Mouse (Mus musculus) forebrain, embryonic 12.5 days (tissue): Measurements from ENCODE around the gene Rps3a1. TPM values are rescaled to one million over a fixed set of nuclear protein-coding genes. Genes with fewer than 3 reads are reported as not detected.
"Not testable (repeated sequence)": the region's sequence is repeated elsewhere in the genome, so short reads cannot be mapped to it uniquely, and the experiment has no call there.

Source experiments
- ATAC-seq: fragments of 200-750 bp; cut with Nextera tagmentation; 2 replicates; pipeline ENCODE4 v1.8.0; 2017; ENCODE audit warnings: moderate TSS enrichment; ENCODE audit not compliant: low FRiP score
- H3K27ac ChIP-seq: fragments of 300-500 bp; sonication (generic); 2 replicates; pipeline ENCODE4 v1.5.1; 2016; ENCODE audit warnings: mild to moderate bottlenecking
- H3K27me3 ChIP-seq: fragments of 300-500 bp; sonication (generic); 2 replicates; pipeline ENCODE4 v1.6.1; 2016; ENCODE audit warnings: mild to moderate bottlenecking
- H3K36me3 ChIP-seq: fragments of 300-500 bp; sonication (generic); replicated peaks from 2 replicates; pipeline ENCODE4 v1.6.1; 2016; ENCODE audit warnings: mild to moderate bottlenecking
- H3K4me1 ChIP-seq: fragments of 300-500 bp; sonication (generic); 2 replicates; pipeline ENCODE4 v1.6.1; 2016
- H3K4me2 ChIP-seq: fragments of 300-500 bp; sonication (generic); 2 replicates; pipeline ENCODE4 v1.6.1; 2016; ENCODE audit warnings: mild to moderate bottlenecking, moderate library complexity
- H3K4me3 ChIP-seq: fragments of 300-500 bp; sonication (generic); replicated peaks from 2 replicates; pipeline ENCODE4 v1.5.1; 2016; ENCODE audit warnings: mild to moderate bottlenecking
- H3K9ac ChIP-seq: fragments of 300-500 bp; sonication (generic); 2 replicates; pipeline ENCODE4 v1.6.1; 2016; ENCODE audit warnings: mild to moderate bottlenecking
- H3K9me3 ChIP-seq: fragments of 300-500 bp; sonication (generic); 2 replicates; pipeline ENCODE4 v1.6.1; 2016
- WGBS: fragments of 180-500 bp; shearing (Covaris S2); methylation state at CpG from one replicate; pipeline ENCODE4 v1.1.7; 2016; 5-methylcytosine and 5-hydroxymethylcytosine counted together
- polyA plus RNA-seq: library from polyadenylated mRNA; unstranded; fragments of >200 nt; fragmentation: Nextera tagmentation; extraction: Ambion mirVana; gene quantifications from 2 replicates; pipeline ENCODE4 v1.2.1, GENCODE M21; 2016

Rps3a1 gene
- polyA plus RNA-seq, 1 experiment from 2014 or later: 915 TPM

DNA sequence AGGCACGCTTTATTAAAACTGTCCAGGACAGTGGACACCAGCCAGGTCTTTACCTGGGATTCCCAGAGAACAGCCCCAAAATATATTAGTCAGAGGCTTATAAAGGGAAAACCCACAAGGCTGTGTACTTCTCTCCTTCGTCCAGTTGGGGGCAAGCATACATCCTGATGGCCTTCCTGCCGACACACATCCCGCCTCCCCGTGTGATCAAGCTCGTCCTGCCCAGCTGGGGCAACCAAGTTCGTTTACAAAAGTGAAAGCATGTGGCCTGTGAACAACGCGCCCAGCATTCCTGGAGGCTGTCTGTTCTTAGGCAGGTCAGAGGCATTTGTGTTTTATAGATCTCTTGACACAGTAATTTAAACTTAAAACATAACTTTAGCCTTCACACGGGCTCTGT lies 32.4 kb downstream of the Rps3a1 start:
- 32% methylated on average over 10 of the region's 10 CpGs for WGBS
- no peak overlapping the region for H3K4me3 ChIP-seq
- H3K4me1 ChIP-seq: 0 out of 2 replicates have a peak, but pooled peaks cover 13% of the 10 kb centered on the region
- H3K36me3 ChIP-seq: no peaks in the 10 kb centered on the region
- no peaks in the 10 kb centered on the region for H3K27me3 ChIP-seq
- no peak for ATAC-seq
- no peaks in the 10 kb centered on the region for H3K9me3 ChIP-seq
- H3K9ac ChIP-seq: no peak overlapping the region
- H3K27ac ChIP-seq: no peak overlapping the region
- no peak overlapping the region for H3K4me2 ChIP-seq

DNA sequence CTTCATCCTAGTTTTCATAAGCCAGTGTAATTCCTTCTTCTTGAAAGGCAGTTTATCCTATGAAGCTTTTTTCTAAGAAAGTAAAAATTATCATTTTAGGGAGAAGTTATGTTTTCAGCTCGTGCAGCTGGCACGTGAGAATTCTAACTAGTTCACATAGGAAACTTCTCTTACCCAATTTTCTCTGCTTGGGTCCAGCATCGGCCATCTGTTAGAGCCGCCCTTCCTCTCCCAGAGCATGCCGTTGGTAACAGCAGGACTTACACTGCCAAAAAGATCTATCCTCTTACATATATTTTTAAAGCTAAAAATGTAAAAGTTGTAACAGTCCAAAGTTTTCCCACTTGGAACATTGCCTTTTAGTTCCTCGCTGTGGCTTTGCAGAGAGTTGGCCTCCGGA lies 33.4 kb downstream of the Rps3a1 start:
- 92% methylated on average over 7 of the region's 7 CpGs for WGBS
- Histone ChIP-seq H3K4me3 (no peak overlapping the region), H3K36me3 (no peaks in the 10 kb centered on the region), H3K4me1 (0 out of 2 replicates have a peak, but pooled peaks cover 13% of the 10 kb centered on the region), H3K27me3 (no peaks in the 10 kb centered on the region), H3K4me2 (no peak overlapping the region), H3K9me3 (no peaks in the 10 kb centered on the region), H3K27ac (no peak overlapping the region), H3K9ac (no peak overlapping the region)
- no peak for ATAC-seq

DNA sequence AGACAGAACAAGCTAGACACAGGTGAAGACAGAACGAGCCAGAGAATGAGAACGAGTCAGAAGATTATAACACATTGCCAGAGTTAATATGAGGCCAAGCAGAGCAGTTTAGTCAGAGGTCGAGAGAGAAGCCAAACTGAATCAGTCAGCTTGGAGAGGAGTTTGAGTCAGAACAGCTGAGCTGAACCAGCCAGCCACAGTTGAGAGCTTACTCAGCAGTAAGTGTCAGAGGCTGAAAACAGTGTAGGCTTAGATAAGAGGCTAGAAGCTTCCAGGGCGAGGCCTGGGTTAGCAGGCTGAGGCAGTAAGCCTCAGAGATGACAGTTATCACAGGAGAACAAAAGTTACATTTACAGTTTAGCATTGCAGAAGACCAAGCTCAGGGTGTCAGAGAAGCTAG lies 33.9 kb downstream of the Rps3a1 start:
- H3K9ac ChIP-seq: no peak overlapping the region
- no peak overlapping the region for H3K4me2 ChIP-seq
- 90% methylated on average over 4 of the region's 4 CpGs for WGBS
- no peak for ATAC-seq
- no peaks in the 10 kb centered on the region for H3K9me3 ChIP-seq
- H3K27ac ChIP-seq: no peak overlapping the region
- H3K4me3 ChIP-seq: no peak overlapping the region
- no peaks in the 10 kb centered on the region for H3K27me3 ChIP-seq
- no peaks in the 10 kb centered on the region for H3K36me3 ChIP-seq
- H3K4me1 ChIP-seq: 0 out of 2 replicates have a peak, but pooled peaks cover 13% of the 10 kb centered on the region

DNA sequence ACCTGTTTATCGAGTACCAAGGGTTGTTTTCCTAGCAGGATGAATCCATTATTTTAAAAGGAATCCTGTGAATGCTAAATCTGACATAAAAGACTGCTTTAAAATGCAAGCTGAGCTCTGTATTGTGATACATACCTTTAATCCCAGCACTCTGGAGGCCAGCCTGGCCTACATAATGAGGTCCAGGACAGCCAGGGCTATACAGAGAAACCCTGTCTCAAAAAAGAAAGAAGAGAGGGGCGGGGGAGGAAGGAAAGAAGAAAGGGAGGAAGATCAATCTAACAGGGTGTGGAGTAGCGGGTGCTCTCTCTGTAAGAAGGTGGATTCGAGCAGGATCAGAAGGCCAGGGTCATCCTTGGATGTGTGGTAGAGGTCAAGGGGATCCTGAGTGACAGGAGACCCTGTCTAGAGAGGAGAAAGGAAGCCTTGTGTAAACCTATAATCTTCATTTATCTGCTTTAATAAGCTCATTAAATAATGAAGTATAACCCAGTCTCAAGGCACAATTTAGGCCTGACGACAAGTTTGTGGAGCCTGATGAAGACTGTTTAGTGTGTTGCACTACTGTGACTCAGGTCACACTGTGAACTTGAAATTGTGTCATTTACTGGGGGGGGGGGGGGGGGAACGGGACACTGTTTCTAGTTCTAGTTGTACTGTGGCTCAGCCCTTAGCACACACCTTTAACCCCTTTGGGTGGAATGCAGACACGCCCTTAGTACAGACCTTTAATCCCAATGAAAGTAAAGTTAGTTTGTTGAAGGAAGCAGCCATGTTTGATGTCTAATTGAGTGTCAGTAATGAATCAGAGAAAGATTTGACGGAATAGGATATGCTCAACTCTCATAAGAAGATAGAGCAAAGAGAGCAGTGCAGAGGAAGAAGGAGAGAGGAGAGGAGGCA lies 34.6 kb downstream of the Rps3a1 start:
- WGBS: 53% methylated on average over 8 of the region's 8 CpGs
- ATAC-seq: no peak
- Histone ChIP-seq H3K27me3 (no peaks in the 10 kb centered on the region), H3K4me1 (0 out of 2 replicates have a peak, but pooled peaks cover 13% of the 10 kb centered on the region), H3K4me2 (no peak overlapping the region), H3K36me3 (no peaks in the 10 kb centered on the region), H3K27ac (no peak overlapping the region), H3K9ac (no peak overlapping the region), H3K9me3 (no peaks in the 10 kb centered on the region), H3K4me3 (no peak overlapping the region)

DNA sequence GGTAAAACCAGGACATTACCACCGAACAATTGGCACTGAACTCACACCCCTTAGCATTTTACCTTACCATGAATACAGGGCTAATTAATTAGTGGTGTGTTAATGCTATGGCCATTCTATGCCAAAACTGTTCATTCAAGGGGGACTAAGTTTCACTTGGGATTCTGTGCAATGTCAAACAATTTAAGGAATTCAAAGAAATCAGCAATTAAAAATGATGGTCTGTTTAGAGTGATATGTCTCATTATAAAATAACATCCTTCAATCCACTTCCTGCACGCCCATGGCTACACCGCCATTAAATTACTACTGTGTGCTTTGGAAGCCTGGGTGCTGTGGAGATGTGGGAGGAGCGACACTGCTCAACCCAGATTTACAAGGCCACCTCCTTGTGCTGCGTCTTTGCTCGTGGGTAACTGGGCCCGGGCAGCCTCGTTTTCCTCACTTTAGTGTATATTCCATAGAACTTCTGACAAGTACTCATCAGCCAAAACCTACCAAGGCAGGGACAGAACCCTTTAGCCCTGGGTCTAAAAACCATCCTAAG lies 36.3 kb downstream of the Rps3a1 start:
- ATAC-seq: no peak
- Histone ChIP-seq H3K36me3 (no peaks in the 10 kb centered on the region), H3K9ac (no peak overlapping the region), H3K27ac (no peak overlapping the region), H3K27me3 (no peaks in the 10 kb centered on the region), H3K4me3 (no peak overlapping the region), H3K9me3 (no peaks in the 10 kb centered on the region), H3K4me1 (0 out of 2 replicates have a peak, but pooled peaks cover 13% of the 10 kb centered on the region), H3K4me2 (no peak overlapping the region)
- WGBS: 78% methylated on average over 8 of the region's 8 CpGs

DNA sequence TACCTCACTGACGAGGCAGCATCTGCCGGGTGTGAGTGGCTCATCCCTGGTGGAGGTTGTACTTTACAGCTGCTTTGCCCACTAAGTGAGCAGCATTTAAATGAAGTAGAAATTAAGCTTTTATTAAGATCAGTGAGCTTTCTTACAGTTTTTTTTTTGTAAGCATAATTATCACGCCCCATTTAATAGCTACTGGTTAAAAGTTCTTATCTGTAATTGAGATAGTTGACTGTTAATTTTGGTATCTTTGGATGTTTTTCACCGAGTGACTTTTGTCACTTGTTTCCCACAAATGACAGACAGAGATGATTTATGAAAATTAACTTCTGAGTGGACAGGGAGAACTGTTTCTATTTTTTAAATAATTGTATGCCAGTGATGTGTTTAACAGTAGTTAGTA lies 37.6 kb downstream of the Rps3a1 start:
- no peaks in the 10 kb centered on the region for H3K9me3 ChIP-seq
- ATAC-seq: no peak
- no peaks in the 10 kb centered on the region for H3K36me3 ChIP-seq
- WGBS: 80% methylated on average over 4 of the region's 4 CpGs
- no peak overlapping the region for H3K4me2 ChIP-seq
- no peak overlapping the region for H3K27ac ChIP-seq
- no peak overlapping the region for H3K4me3 ChIP-seq
- no peaks in the 10 kb centered on the region for H3K27me3 ChIP-seq
- no peak overlapping the region for H3K9ac ChIP-seq
- H3K4me1 ChIP-seq: 0 out of 2 replicates have a peak, but pooled peaks cover 10% of the 10 kb centered on the region

DNA sequence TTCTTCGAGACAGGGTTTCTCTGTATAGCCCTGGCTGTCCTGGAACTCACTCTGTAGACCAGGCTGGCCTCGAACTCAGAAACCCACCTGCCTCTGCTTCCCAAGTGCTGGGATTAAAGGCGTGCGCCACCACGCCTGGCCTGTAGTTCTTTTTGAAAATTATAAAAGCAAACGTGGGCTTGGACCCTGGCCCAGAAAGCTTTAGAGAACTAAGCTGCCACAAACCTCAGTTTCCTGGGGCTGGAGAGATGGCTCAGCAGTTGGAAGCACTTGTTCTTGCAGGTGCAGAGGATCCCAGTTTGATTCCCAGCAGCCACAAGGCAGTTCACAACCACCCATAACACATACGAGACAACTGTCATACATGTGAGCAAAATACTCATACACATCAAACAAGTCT lies 38.1 kb downstream of the Rps3a1 start:
- not testable (repeated sequence) for H3K36me3 ChIP-seq, H3K9me3 ChIP-seq, H3K27ac ChIP-seq, H3K4me3 ChIP-seq, H3K4me1 ChIP-seq, H3K9ac ChIP-seq, H3K27me3 ChIP-seq, ATAC-seq, H3K4me2 ChIP-seq
- 87% methylated on average over 7 of the region's 7 CpGs for WGBS

DNA sequence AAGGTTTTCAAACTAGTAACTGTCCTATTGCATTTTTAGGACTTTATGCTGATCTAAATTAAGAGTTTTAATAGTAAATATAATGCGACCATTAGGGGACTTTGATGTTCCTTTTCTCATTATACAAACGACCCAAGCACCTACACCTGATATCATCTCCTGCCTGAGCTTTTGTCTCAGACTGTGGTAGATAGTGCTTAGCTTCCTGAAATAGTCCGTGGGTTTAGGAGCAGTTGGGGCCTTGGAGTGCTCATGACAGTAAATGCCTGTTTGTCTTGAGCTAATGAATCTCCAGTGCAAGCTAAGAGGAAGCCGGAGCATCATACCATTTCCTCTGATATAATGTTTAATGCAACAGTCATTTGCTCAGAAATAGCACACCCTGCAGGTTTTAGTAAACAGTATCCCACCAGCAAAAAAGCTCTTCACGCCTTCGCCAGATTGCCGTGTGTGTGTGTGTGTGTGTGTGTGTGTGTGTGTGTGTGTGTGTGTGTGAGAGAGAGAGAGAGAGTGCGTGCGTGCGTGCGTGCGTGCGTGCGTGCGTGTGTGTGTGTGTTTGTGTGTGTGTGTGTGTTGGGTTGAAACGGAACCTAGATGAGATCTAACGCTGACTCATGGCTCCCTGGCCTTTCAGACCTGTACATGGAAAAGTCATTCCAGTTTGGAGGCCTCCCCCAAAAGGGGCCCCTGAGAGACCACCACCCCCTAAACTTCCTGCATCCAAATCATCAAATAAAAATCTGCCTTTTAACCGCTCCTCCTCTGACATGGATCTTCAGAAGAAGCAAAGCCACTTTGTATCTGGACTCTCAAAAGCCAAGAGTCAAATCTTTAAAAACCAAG lies 38.8 kb downstream of the Rps3a1 start:
- H3K4me3 ChIP-seq: no peak overlapping the region
- no peaks in the 10 kb centered on the region for H3K9me3 ChIP-seq
- 84% methylated on average over 8 of the region's 18 CpGs for WGBS
- 0 out of 2 replicates have a peak, but pooled peaks cover 9% of the 10 kb centered on the region for H3K4me1 ChIP-seq
- no peak overlapping the region for H3K9ac ChIP-seq
- H3K27me3 ChIP-seq: no peaks in the 10 kb centered on the region
- no peak for ATAC-seq
- no peak overlapping the region for H3K27ac ChIP-seq
- H3K36me3 ChIP-seq: no peaks in the 10 kb centered on the region
- no peak overlapping the region for H3K4me2 ChIP-seq

DNA sequence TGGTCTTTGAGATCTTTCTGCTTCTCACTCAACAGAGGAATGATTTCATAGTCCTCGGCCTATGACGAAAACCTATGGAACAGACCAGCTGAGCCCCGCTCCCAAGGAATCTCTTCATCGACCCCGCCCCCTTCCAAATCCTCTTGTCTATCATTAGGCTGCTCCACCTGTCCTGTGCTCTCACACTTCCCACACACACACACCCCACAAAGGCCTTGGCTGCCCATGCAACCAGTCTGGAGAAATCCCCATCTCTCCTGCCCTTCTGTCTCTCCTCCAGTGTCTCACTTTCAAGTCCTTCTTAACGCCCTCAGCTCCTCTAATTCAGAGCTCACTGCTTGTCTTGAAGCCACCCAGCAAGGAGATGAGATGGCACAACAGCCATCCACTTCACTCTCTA lies 40.5 kb downstream of the Rps3a1 start:
- Histone ChIP-seq H3K27ac (no peak overlapping the region), H3K27me3 (no peaks in the 10 kb centered on the region), H3K9ac (no peak overlapping the region), H3K36me3 (no peaks in the 10 kb centered on the region), H3K4me3 (no peak overlapping the region), H3K4me2 (no peak overlapping the region), H3K4me1 (0 out of 2 replicates have a peak, but pooled peaks cover under 1% of the 10 kb centered on the region), H3K9me3 (no peaks in the 10 kb centered on the region)
- WGBS: 87% methylated on average over 6 of the region's 6 CpGs
- no peak for ATAC-seq

DNA sequence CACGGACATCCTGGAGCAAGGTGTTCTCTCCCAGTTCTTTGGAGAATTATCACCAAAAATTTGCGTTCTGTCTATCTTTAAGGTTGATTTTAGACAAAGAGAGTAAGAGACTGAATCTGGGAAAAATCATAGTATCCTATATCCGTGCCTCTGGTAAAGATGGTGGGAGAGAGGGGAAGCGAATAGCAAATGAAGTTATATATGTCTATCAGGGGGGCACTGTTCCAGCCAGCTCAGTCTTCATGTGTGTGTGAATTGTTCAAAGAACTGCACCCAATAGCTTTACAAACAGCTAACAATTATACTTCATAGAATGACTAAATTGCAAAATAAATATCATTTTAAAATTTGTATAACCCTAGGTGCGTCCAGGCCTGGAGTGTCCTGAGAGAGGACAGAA lies 48.6 kb downstream of the Rps3a1 start:
- Histone ChIP-seq H3K9ac (no peak overlapping the region), H3K4me3 (no peak overlapping the region), H3K27ac (peak overlapping the region; percentile 56), H3K36me3 (no peaks in the 10 kb centered on the region), H3K9me3 (no peaks in the 10 kb centered on the region), H3K4me1 (peaks cover 15% of the 10 kb centered on the region), H3K4me2 (no peak overlapping the region), H3K27me3 (no peaks in the 10 kb centered on the region)
- WGBS: 71% methylated on average over 5 of the region's 5 CpGs
- no peak for ATAC-seq

DNA sequence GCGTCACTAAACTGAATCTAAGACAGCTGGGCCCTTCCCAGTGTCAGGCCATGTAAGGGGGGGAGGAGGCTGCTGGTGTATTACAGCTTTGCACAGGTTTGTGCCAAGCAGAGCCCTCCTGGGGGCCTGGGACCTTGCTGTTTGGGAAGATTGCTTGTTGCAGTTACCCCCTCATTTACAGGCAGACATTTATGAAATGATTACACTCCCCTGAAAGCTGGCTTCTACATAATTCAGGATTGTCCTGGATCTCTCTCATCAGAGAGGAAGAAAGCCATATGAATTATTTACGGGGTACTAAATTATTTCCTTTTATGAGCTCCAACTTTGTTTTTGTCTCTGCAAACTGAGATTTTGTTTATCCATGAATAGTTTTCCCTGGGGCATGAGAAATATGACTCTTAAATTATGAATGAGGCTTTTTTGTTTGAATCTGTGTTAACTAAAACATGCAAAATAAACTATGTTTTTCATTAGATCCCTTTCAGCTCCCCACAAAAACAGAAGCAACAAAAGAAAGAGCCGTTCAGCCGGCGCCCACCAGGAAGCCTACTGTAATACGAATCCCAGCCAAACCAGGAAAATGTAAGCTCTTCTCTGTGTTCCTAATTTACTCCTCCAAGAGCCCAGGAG lies 49.2 kb downstream of the Rps3a1 start:
- 28% methylated on average over 6 of the region's 6 CpGs for WGBS
- Histone ChIP-seq H3K27ac (peak overlapping the region; percentile 56), H3K9me3 (no peaks in the 10 kb centered on the region), H3K4me3 (no peak overlapping the region), H3K27me3 (no peaks in the 10 kb centered on the region), H3K36me3 (no peaks in the 10 kb centered on the region), H3K9ac (no peak overlapping the region), H3K4me2 (no peak overlapping the region), H3K4me1 (peaks cover 15% of the 10 kb centered on the region)
- no peak for ATAC-seq
